Mouse (Mus musculus) skeletal muscle tissue, postnatal 0 days (tissue): Measurements from ENCODE around the gene Pou4f2. TPM values are rescaled to one million over a fixed set of nuclear protein-coding genes. Genes with fewer than 3 reads are reported as not detected.

ENCODE experiments used
- polyA plus RNA-seq: library from polyadenylated mRNA; unstranded; fragments of >200 nt; fragmentation: Nextera tagmentation; extraction: Ambion mirVana; gene quantifications from 2 replicates; pipeline ENCODE4 v1.2.1, GENCODE M21; 2015

Gene Pou4f2
- polyA plus RNA-seq: not detected in 2 replicates

GRCm38 (mm10) chr8:78436071-78436651, at the start of gene Pou4f2:
Gene Pou4f2 (minus strand): TSS chr8:78436645.

Other genes with a start within 250 kb of the Pou4f2 start
- gene Ttc29, start 223.3 kb downstream of the Pou4f2 start, polyA plus RNA-seq: not detected in 2 replicates
- 49.1 and 56.4 TPM in 2 replicates for gene Rbmxl1, start 72.3 kb upstream of the Pou4f2 start, polyA plus RNA-seq
- 8.0 and 8.4 TPM in 2 replicates for gene Slc10a7, start 72.7 kb upstream of the Pou4f2 start, polyA plus RNA-seq